Mouse (Mus musculus) hindbrain, embryonic 14.5 days (tissue): ENCODE results near the gene Frmd4a. TPM values are rescaled to one million over a fixed set of nuclear protein-coding genes. Genes with fewer than 3 reads are reported as not detected.
A peak's percentile ranks its signal among the peaks of the same experiment; 100 is the strongest.

Experiments
- ATAC-seq: fragments of 200-750 bp; cut with Nextera tagmentation; 2 replicates; pipeline ENCODE4 v1.8.0; 2017; ENCODE audit warnings: moderate number of reproducible peaks, mild to moderate bottlenecking, moderate TSS enrichment, moderate library complexity; ENCODE audit not compliant: low FRiP score
- DNase-seq: peaks from one replicate; pipeline ENCODE4 v3.0.0-alpha.2; 2015; ENCODE audit warnings: low spot score
- H3K27ac ChIP-seq: fragments of 300-500 bp; sonication (generic); 2 replicates; pipeline ENCODE4 v1.5.1; 2014; ENCODE audit warnings: mild to moderate bottlenecking, moderate library complexity
- H3K27me3 ChIP-seq: fragments of 300-500 bp; sonication (generic); 2 replicates; pipeline ENCODE4 v1.6.1; 2014; ENCODE audit warnings: mild to moderate bottlenecking, low read length, mixed read lengths; ENCODE audit not compliant: control insufficient read depth, insufficient read depth
- H3K36me3 ChIP-seq: fragments of 300-500 bp; sonication (generic); replicated peaks from 2 replicates; pipeline ENCODE4 v1.6.1; 2014; ENCODE audit not compliant: control insufficient read depth, insufficient read depth
- H3K4me1 ChIP-seq: fragments of 300-500 bp; sonication (generic); replicated peaks from 2 replicates; pipeline ENCODE4 v1.6.1; 2014; ENCODE audit warnings: antibody characterized with exemption, low read length, mixed read lengths; ENCODE audit not compliant: control insufficient read depth, insufficient read depth
- H3K4me2 ChIP-seq: fragments of 300-500 bp; sonication (generic); replicated peaks from 2 replicates; pipeline ENCODE4 v1.6.1; 2014; ENCODE audit warnings: mild to moderate bottlenecking, moderate library complexity
- H3K4me3 ChIP-seq: fragments of 300-500 bp; sonication (generic); replicated peaks from 2 replicates; pipeline ENCODE4 v1.5.1; 2014; ENCODE audit warnings: mild to moderate bottlenecking, low read length
- H3K9ac ChIP-seq: fragments of 300-500 bp; sonication (generic); 2 replicates; pipeline ENCODE4 v1.6.1; 2014
- H3K9me3 ChIP-seq: fragments of 300-500 bp; sonication (generic); 2 replicates; pipeline ENCODE4 v1.6.1; 2016; ENCODE audit warnings: low read length; ENCODE audit not compliant: control insufficient read depth
- WGBS: fragments of 180-500 bp; shearing (Covaris S2); extraction: QIAGEN DNeasy Blood & Tissue Kit; methylation state at CpG from one replicate; pipeline ENCODE4 v1.1.7; 2014; 5-methylcytosine and 5-hydroxymethylcytosine counted together
- polyA plus RNA-seq: library from polyadenylated mRNA; unstranded; fragments of >200 nt; fragmentation: Nextera tagmentation; extraction: Ambion mirVana; gene quantifications from 2 replicates; pipeline ENCODE4 v1.2.1, GENCODE M21; 2014

The Frmd4a gene
- polyA plus RNA-seq, 1 experiment from 2014 or later: 56.9 TPM

- Histone ChIP-seq H3K4me1 (peaks cover 31% of the 10 kb centered on the region), H3K4me3 (no peak overlapping the region), H3K27me3 (no peaks in the 10 kb centered on the region), H3K27ac (no peak overlapping the region), H3K9ac (no peak overlapping the region), H3K4me2 (no peak overlapping the region), H3K9me3 (no peaks in the 10 kb centered on the region), H3K36me3 (peaks cover 14% of the 10 kb centered on the region)
- DNase-seq (no peak), ATAC-seq (no peak)
- WGBS: 89% methylated on average over 2 of the region's 2 CpGs
Measured at GRCm38 (mm10) chr2:4487280-4487679, 469.8 kb downstream of the Frmd4a start.

- no peak overlapping the region for H3K4me3 ChIP-seq
- H3K36me3 ChIP-seq: no peaks in the 10 kb centered on the region; the same call in none of the 2 replicates
- H3K9me3 ChIP-seq: no peaks in the 10 kb centered on the region
- 0 out of 2 replicates have a peak, but pooled peaks have one; percentile 35 for ATAC-seq
- no peak overlapping the region for H3K9ac ChIP-seq
- DNase-seq: peak; percentile 60
- peaks cover 40% of the 10 kb centered on the region for H3K4me1 ChIP-seq
- H3K27me3 ChIP-seq: no peaks in the 10 kb centered on the region
- H3K27ac ChIP-seq: peak overlapping the region; percentile 66
- WGBS: 31% methylated on average over 5 of the region's 5 CpGs
- H3K4me2 ChIP-seq: no peak overlapping the region
Measured at GRCm38 (mm10) chr2:4490845-4491244, 473.3 kb downstream of the Frmd4a start.

DNA sequence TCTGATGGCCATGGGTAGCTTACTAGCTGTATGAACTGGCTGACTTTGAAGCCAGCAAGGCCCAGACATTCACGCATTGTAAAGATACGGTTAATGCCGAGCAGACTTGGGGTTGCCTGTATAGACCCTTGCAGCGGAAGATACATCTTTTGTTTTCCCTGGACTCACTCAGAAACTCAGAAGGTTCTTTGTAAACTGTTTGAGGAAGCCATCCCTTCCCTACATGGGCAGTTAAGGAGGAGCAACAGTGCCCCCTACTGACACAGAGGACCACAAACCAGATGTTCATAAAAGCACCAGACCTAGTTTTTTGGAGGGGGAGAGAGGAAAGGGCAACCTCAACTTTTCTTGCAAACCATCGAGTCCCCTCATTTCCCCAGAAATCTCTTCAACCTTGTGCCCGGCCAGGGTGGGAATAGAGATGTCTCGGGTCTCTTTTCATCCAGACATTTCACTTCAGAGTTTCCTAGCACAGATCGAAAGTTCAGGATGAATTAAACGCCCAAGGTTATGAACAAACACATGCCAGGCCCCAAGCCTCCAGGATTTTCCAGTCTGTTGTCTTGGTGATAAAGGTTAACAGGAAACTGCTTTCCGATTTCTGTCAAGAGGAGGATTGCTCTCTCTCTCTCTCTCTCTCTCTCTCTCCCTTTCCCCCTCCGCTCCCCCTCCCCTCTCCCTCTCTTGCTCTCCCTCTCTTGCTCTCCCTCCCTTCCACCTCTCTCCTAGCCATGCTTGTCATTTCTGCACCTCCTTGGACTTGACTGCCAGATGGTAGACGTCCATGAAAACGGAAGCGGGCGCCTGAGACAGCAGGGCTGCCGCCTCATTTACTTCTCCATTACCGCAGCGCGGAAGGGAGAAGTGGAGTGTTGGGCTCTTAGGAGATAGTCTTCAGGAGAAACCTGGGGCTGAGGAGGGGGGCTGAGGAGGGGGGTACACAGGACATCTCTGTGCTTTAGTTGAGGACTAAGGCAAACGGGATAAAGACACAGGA is 475.3 kb downstream of the Frmd4a start:
- Histone ChIP-seq H3K27ac (peak overlapping the region; percentile 78), H3K4me3 (no peak overlapping the region), H3K4me2 (no peak overlapping the region), H3K4me1 (peaks cover 40% of the 10 kb centered on the region), H3K27me3 (no peaks in the 10 kb centered on the region), H3K36me3 (peaks cover 5% of the 10 kb centered on the region), H3K9ac (0 out of 2 replicates have a peak overlapping the region, but pooled peaks have one; percentile 1), H3K9me3 (no peaks in the 10 kb centered on the region)
- 39% methylated on average over 20 of the region's 20 CpGs for WGBS
- peak; percentile 87 for DNase-seq
- peak; percentile 44 for ATAC-seq

DNA sequence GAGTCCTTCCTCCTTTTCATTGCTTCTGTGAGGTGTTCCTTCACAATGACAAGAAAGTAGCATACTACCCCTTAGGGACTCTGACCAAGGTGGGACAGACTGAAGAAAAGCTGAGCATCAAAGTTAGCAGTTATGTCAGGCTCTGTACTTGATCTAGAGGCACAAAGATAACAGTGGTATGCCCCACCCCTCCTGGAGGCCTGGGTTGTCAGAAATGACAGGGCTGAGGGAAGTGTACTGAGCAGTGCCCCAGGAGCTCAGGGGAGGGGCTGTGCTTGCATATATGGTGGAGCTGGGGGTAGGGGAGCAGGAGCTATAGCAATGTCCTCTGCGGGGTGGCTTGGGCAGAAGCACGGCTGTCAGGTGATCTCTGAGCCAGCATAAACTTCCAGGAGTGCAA is 477.0 kb downstream of the Frmd4a start:
- H3K9me3 ChIP-seq: no peaks in the 10 kb centered on the region
- no peak overlapping the region for H3K27ac ChIP-seq
- H3K4me1 ChIP-seq: peaks cover 36% of the 10 kb centered on the region
- no peak overlapping the region for H3K4me2 ChIP-seq
- H3K4me3 ChIP-seq: no peak overlapping the region
- H3K9ac ChIP-seq: no peak overlapping the region
- WGBS: 86% methylated on average over 2 of the region's 2 CpGs
- DNase-seq (no peak), ATAC-seq (no peak)
- no peaks in the 10 kb centered on the region for H3K27me3 ChIP-seq
- peaks cover 15% of the 10 kb centered on the region for H3K36me3 ChIP-seq

GRCm38 (mm10) chr2:4499257-4499656 is 481.7 kb downstream of the Frmd4a start:
- ATAC-seq: peak; percentile 50; the same call in 1 of the 2 replicates
- Histone ChIP-seq H3K4me3 (no peak overlapping the region), H3K27me3 (no peaks in the 10 kb centered on the region), H3K9me3 (no peaks in the 10 kb centered on the region), H3K36me3 (peaks cover 36% of the 10 kb centered on the region), H3K9ac (no peak overlapping the region), H3K4me2 (no peak overlapping the region), H3K4me1 (no peaks in the 10 kb centered on the region; the same call in 1 of the 2 replicates), H3K27ac (no peak overlapping the region)
- DNase-seq: peak; percentile 86
- 4% methylated on average over 1 of the region's 1 CpGs for WGBS

GRCm38 (mm10) chr2:4499916-4500315 is 482.4 kb downstream of the Frmd4a start:
- H3K36me3 ChIP-seq: peaks cover 43% of the 10 kb centered on the region
- H3K27ac ChIP-seq: no peak overlapping the region
- no peak overlapping the region for H3K9ac ChIP-seq
- DNase-seq (no peak), ATAC-seq (no peak)
- H3K4me1 ChIP-seq: no peaks in the 10 kb centered on the region; the same call in 1 of the 2 replicates
- WGBS: 95% methylated on average over 9 of the region's 9 CpGs
- no peak overlapping the region for H3K4me2 ChIP-seq
- H3K27me3 ChIP-seq: no peaks in the 10 kb centered on the region
- H3K9me3 ChIP-seq: no peaks in the 10 kb centered on the region
- H3K4me3 ChIP-seq: no peak overlapping the region

- no peak overlapping the region for H3K9ac ChIP-seq
- H3K36me3 ChIP-seq: peaks cover 47% of the 10 kb centered on the region
- H3K27me3 ChIP-seq: no peaks in the 10 kb centered on the region
- no peaks in the 10 kb centered on the region; the same call in 1 of the 2 replicates for H3K4me1 ChIP-seq
- ATAC-seq: no peak
- no peaks in the 10 kb centered on the region for H3K9me3 ChIP-seq
- no peak overlapping the region for H3K4me2 ChIP-seq
- no peak for DNase-seq
- WGBS: 72% methylated on average over 15 of the region's 15 CpGs
- no peak overlapping the region for H3K4me3 ChIP-seq
- H3K27ac ChIP-seq: no peak overlapping the region
Measured at GRCm38 (mm10) chr2:4501257-4502027, 483.9 kb downstream of the Frmd4a start.

DNA sequence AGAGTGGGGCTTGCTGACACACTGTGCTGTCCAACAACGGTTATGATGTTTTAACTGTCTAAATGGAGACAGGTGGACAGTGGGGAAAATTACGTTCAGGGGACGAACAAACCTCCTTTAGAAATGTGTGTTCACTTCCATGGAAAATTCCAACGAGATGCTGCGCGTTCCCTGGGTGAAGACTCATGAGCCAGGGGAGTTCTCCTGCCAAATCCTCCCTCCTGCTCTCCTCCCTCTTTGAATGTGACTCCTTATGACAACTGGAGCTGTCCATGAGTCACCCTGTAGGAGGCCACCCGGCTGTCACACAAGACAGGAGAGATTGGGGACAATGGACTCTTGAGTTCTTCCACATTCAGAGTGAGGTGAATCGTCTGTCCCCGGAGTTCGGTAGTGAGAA is 486.9 kb downstream of the Frmd4a start:
- Histone ChIP-seq H3K27me3 (no peaks in the 10 kb centered on the region), H3K36me3 (peaks cover 39% of the 10 kb centered on the region), H3K4me1 (peaks cover 5% of the 10 kb centered on the region; the same call in 1 of the 2 replicates), H3K27ac (no peak overlapping the region), H3K4me3 (no peak overlapping the region), H3K9me3 (no peaks in the 10 kb centered on the region), H3K4me2 (no peak overlapping the region), H3K9ac (no peak overlapping the region)
- DNase-seq (no peak), ATAC-seq (no peak)
- WGBS: 71% methylated on average over 10 of the region's 10 CpGs

DNA sequence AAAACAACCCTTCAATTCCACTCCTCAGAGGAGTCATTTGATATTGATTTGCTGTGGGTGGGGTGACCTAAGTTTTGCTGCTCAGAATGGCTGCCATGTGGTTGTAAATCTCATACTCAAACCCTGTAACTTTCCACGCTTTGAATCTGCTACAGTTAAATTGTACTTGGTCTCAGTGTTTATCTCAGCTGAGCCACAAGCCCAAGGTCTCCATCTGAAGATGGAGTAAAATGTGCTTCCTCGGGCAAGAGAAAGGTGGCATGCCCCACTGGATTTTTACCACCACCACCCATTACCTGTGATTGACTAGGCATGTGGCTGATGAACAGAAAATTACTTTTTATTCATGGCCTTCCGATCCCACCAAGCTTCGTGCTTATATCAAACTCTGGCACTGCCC is 488.2 kb downstream of the Frmd4a start:
- Histone ChIP-seq H3K9me3 (no peaks in the 10 kb centered on the region), H3K27ac (no peak overlapping the region), H3K27me3 (no peaks in the 10 kb centered on the region), H3K9ac (no peak overlapping the region), H3K36me3 (peaks cover 29% of the 10 kb centered on the region), H3K4me1 (peaks cover 17% of the 10 kb centered on the region), H3K4me2 (no peak overlapping the region), H3K4me3 (no peak overlapping the region)
- 93% methylated on average over 4 of the region's 4 CpGs for WGBS
- no peak for ATAC-seq
- DNase-seq: no peak
